Mouse (Mus musculus) intestine, embryonic 14.5 days (tissue): Measurements from ENCODE around the gene Sucla2. TPM values are rescaled to one million over a fixed set of nuclear protein-coding genes. Genes with fewer than 3 reads are reported as not detected.

Experiments
- ATAC-seq: fragments of 200-750 bp; cut with Nextera tagmentation; replicated peaks from 2 replicates; pipeline ENCODE4 v1.8.0; 2017; ENCODE audit warnings: low read depth, moderate number of reproducible peaks, moderate TSS enrichment, moderate library complexity; ENCODE audit not compliant: low FRiP score, low TSS enrichment
- DNase-seq: peaks from one replicate; pipeline ENCODE4 v3.0.0-alpha.2; 2018; ENCODE audit warnings: low spot score
- H3K27ac ChIP-seq: fragments of 300-500 bp; sonication (generic); 2 replicates; pipeline ENCODE4 v1.5.1; 2014; ENCODE audit warnings: low read depth, mild to moderate bottlenecking, control low read depth
- H3K27me3 ChIP-seq: fragments of 300-500 bp; sonication (generic); replicated peaks from 2 replicates; pipeline ENCODE4 v1.6.1; 2014; ENCODE audit warnings: low read length, control low read depth; ENCODE audit not compliant: control insufficient read depth, insufficient read depth
- H3K36me3 ChIP-seq: fragments of 300-500 bp; sonication (generic); 2 replicates; pipeline ENCODE4 v1.6.1; 2014; ENCODE audit warnings: low read length, control low read depth; ENCODE audit not compliant: control insufficient read depth, insufficient read depth
- H3K4me1 ChIP-seq: fragments of 300-500 bp; sonication (generic); replicated peaks from 2 replicates; pipeline ENCODE4 v1.6.1; 2014; ENCODE audit warnings: low read length, control low read depth, mixed read lengths; ENCODE audit not compliant: control insufficient read depth, insufficient read depth
- H3K4me2 ChIP-seq: fragments of 300-500 bp; sonication (generic); 2 replicates; pipeline ENCODE4 v1.6.1; 2014; ENCODE audit warnings: low read length
- H3K4me3 ChIP-seq: fragments of 300-500 bp; sonication (generic); 2 replicates; pipeline ENCODE4 v1.5.1; 2014; ENCODE audit warnings: low read depth, low read length, control low read depth, mixed read lengths
- H3K9ac ChIP-seq: fragments of 300-500 bp; sonication (generic); 2 replicates; pipeline ENCODE4 v1.6.1; 2014; ENCODE audit warnings: mild to moderate bottlenecking, low read length
- H3K9me3 ChIP-seq: fragments of 300-500 bp; sonication (generic); 2 replicates; pipeline ENCODE4 v1.6.1; 2016; ENCODE audit warnings: low read length, control low read depth; ENCODE audit not compliant: control insufficient read depth
- WGBS: fragments of 180-500 bp; shearing (Covaris S2); extraction: QIAGEN DNeasy Blood & Tissue Kit; methylation state at CpG from one replicate; pipeline ENCODE4 v1.1.7; 2014; 5-methylcytosine and 5-hydroxymethylcytosine counted together
- polyA plus RNA-seq: library from polyadenylated mRNA; unstranded; fragments of >200 nt; fragmentation: Nextera tagmentation; extraction: Ambion mirVana; gene quantifications from 2 replicates; pipeline ENCODE4 v1.2.1, GENCODE M21; 2014

Gene Sucla2
- polyA plus RNA-seq, 1 experiment from 2014 or later: 110 TPM

DNA sequence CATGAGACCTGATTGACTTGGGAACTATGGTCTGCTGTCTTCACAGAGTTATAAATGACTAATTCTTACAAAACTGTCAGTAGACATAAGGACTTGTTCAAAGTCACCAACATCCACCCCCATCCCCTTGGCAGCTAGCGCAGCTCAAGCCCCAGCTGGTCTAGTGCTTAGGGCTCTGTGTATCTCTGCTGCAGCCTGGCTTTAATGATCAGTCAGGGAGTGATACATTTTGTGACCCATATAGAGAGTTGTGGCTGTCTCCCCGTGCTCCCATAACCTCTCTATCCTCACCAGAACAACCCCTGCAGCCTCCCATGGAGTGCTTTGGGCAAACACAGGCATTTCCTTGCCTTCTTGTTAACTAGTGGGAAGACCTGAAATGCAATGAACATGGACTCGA, 95.8 kb downstream of the Sucla2 start:
- H3K27me3 ChIP-seq: no peaks in the 10 kb centered on the region
- DNase-seq: no peak
- H3K27ac ChIP-seq: no peak overlapping the region
- H3K4me3 ChIP-seq: no peak overlapping the region
- no peak overlapping the region for H3K4me2 ChIP-seq
- H3K9me3 ChIP-seq: 0 out of 2 replicates have a peak, but pooled peaks cover 4% of the 10 kb centered on the region
- no peaks in the 10 kb centered on the region for H3K36me3 ChIP-seq
- ATAC-seq: no peak
- H3K9ac ChIP-seq: no peak overlapping the region
- 82% methylated on average over 3 of the region's 3 CpGs for WGBS
- no peaks in the 10 kb centered on the region for H3K4me1 ChIP-seq

DNA sequence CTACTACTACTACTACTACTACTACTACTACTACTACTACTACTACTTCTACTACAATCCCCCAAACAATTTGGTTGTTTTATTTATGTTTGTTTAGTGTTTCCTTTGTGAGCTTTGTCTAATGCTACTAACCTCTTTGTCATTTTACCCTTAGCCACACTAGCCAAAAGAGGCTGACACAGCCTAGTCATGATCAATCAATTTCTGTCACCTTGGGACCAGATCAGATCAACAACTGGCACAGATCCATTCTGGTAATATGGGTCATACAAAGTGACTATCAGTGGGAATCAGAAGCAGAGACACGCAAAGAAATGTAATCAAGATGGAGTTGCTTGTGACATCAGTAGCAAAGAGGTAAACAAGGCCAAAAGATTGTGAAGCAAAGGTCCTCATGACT, 97.9 kb downstream of the Sucla2 start:
- ATAC-seq: no peak
- H3K4me1 ChIP-seq: no peaks in the 10 kb centered on the region
- H3K27me3 ChIP-seq: no peaks in the 10 kb centered on the region
- no peak overlapping the region for H3K4me3 ChIP-seq
- H3K9ac ChIP-seq: no peak overlapping the region
- H3K36me3 ChIP-seq: no peaks in the 10 kb centered on the region
- H3K4me2 ChIP-seq: no peak overlapping the region
- WGBS: 89% methylated on average over 1 of the region's 1 CpGs
- H3K9me3 ChIP-seq: 0 out of 2 replicates have a peak, but pooled peaks cover 4% of the 10 kb centered on the region
- no peak for DNase-seq
- H3K27ac ChIP-seq: no peak overlapping the region

DNA sequence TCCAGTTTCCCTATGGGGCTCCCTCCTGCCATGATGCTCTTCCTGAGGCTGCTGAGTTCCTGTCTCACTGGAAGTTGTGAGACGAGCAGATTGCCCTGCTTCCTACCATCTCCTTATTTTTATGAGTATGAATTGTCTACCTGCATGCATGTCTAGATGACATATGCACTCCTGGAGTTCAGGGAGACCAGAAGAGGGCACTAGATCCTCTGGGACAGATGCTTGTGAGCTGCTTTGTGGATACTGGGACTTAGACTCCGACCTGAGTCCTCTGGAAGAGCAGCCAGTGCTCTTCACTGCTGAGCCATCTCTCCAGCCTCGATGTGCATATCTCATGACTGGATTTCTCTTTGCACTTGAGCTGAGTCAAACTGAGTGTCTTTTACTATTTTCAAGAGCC, 100.3 kb downstream of the Sucla2 start:
- H3K9ac ChIP-seq: no peak overlapping the region
- no peaks in the 10 kb centered on the region for H3K36me3 ChIP-seq
- no peaks in the 10 kb centered on the region for H3K4me1 ChIP-seq
- no peaks in the 10 kb centered on the region for H3K27me3 ChIP-seq
- ATAC-seq: no peak
- H3K4me2 ChIP-seq: no peak overlapping the region
- WGBS: 71% methylated on average over 3 of the region's 3 CpGs
- H3K9me3 ChIP-seq: no peaks in the 10 kb centered on the region
- H3K27ac ChIP-seq: no peak overlapping the region
- no peak overlapping the region for H3K4me3 ChIP-seq
- DNase-seq: no peak

DNA sequence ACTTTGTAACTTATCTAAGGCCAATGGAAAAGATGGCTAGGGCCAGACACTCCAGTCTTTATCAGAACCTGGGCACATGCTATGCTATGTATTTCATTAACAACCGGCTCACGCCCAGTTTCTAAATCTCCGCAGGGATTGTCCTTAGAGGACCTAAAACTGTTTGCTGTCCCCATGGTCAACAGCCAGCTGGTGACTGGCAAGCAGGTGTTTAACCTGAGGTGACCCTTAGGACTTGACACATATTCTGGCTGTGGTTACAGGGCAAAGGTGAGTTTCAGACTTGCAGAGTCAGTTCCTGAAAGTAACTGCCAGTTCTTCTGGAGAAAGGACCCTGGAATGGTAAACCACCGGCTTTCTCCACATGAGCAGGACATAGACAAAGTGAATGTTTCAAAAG, 106.4 kb downstream of the Sucla2 start:
- Histone ChIP-seq H3K36me3 (no peaks in the 10 kb centered on the region), H3K9ac (no peak overlapping the region), H3K9me3 (no peaks in the 10 kb centered on the region), H3K27ac (no peak overlapping the region), H3K4me2 (no peak overlapping the region), H3K27me3 (no peaks in the 10 kb centered on the region), H3K4me1 (no peaks in the 10 kb centered on the region), H3K4me3 (no peak overlapping the region)
- 87% methylated on average over 4 of the region's 4 CpGs for WGBS
- DNase-seq (no peak), ATAC-seq (no peak)

DNA sequence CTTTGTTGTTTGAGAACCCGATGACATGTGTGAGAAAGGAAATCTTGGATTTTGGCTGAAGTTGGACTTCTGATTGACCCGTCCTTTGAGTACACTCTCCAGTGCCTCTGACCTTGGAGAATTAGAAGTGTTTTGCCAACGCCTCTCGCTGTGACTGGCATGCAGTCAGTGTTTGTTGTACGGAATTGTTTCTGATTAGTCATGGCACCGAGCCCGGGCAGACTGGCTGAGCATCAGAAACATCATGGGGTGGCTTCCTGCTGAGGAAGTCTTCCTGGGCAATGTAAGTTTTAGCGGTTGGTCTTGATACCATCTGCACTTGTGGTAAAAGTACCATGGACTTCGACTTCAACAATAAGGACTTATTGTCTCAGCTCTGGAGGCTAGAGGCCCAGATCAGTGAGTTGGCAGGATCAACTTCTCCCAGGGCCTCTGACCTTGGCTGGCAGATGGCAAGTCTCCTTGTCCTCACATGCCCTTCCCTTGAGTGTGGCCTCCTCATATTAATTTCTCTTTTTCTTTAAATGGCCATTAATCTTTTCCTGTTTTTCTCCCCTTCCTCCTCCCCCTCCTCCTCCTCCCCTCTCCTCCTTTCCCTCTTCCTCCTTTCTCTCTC, 107.6 kb downstream of the Sucla2 start:
- no peak for ATAC-seq
- Histone ChIP-seq H3K4me1 (no peaks in the 10 kb centered on the region), H3K27me3 (no peaks in the 10 kb centered on the region), H3K9me3 (no peaks in the 10 kb centered on the region), H3K4me2 (no peak overlapping the region), H3K36me3 (no peaks in the 10 kb centered on the region), H3K27ac (no peak overlapping the region), H3K4me3 (no peak overlapping the region), H3K9ac (no peak overlapping the region)
- no peak for DNase-seq
- WGBS: 86% methylated on average over 9 of the region's 9 CpGs

DNA sequence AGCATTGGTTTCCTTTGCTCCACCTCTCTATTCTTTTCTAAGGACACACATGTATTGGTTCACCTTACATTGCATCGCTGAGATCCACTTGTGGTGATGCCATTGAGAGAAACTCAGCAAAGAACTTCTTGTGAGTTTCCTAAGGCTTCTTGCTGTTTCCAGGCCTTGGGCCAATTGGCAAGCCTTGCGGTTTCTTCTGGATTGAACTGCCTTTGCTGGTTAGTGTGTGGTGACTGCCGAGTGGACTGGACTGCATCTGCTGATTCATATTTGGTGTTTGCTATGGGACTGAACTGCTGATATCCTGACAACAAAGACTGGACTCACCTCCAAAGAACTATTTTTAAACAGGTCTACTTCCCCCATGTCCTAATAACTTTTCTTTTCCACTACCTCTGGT, 109.2 kb downstream of the Sucla2 start:
- H3K36me3 ChIP-seq: no peaks in the 10 kb centered on the region
- ATAC-seq (no peak), DNase-seq (no peak)
- H3K4me1 ChIP-seq: no peaks in the 10 kb centered on the region
- H3K27ac ChIP-seq: no peak overlapping the region
- no peaks in the 10 kb centered on the region for H3K27me3 ChIP-seq
- H3K4me2 ChIP-seq: no peak overlapping the region
- no peak overlapping the region for H3K4me3 ChIP-seq
- no peak overlapping the region for H3K9ac ChIP-seq
- H3K9me3 ChIP-seq: no peaks in the 10 kb centered on the region
- 91% methylated on average over 3 of the region's 3 CpGs for WGBS

DNA sequence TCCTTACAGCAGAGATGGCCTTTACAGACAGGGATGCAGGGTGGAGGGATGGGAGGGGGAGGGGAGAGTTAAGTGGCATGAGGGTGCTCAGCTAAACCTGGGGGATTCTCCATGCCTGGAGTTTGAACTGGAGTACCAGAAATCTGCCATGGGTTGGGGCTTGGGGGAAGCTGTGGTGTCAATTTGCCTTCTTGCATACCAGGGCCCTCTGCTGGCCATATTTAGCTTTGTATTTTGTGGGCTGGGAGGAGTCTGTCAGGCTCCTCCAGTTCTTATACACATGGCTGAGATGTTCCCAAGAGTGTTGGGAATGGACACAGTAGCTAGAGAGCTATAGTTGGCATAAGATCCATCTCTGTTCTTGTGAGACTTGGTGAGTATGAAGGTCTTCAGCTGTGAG, 112.3 kb downstream of the Sucla2 start:
- ATAC-seq: no peak
- H3K27ac ChIP-seq: no peak overlapping the region
- no peak overlapping the region for H3K9ac ChIP-seq
- no peak overlapping the region for H3K4me3 ChIP-seq
- no peak for DNase-seq
- H3K4me2 ChIP-seq: no peak overlapping the region
- no peaks in the 10 kb centered on the region for H3K27me3 ChIP-seq
- H3K4me1 ChIP-seq: no peaks in the 10 kb centered on the region
- no peaks in the 10 kb centered on the region for H3K9me3 ChIP-seq
- H3K36me3 ChIP-seq: no peaks in the 10 kb centered on the region

Other genes with a start within 250 kb of the Sucla2 start
- gene Rb1, start 199.5 kb upstream of the Sucla2 start, polyA plus RNA-seq: 18.0 and 21.8 TPM in 2 replicates
- 596 and 606 TPM in 2 replicates for gene Itm2b, start 140.0 kb upstream of the Sucla2 start, polyA plus RNA-seq
- 76.2 and 87.2 TPM in 2 replicates for gene Med4, start 15.3 kb upstream of the Sucla2 start, polyA plus RNA-seq
- gene Nudt15, start 22.9 kb downstream of the Sucla2 start, polyA plus RNA-seq: 7.2 TPM in 2 replicates
- not detected in 2 replicates for gene Gm21750, start 135.9 kb downstream of the Sucla2 start, polyA plus RNA-seq